Mouse (Mus musculus) adrenal gland, adult (tissue): ENCODE measurements at regions not wholly inside any gene's neighbourhood (a gene's known extent, or its start where the extent isn't known, plus 50 kb on each side); places are given as distances from the start of the nearest gene placed in this dataset.
A peak's percentile ranks its signal among the peaks of the same experiment; 100 is the strongest.

Experiments used
- DNase-seq, 2 experiments: peaks; one replicate each; pipeline ENCODE4 v3.0.0; 2022 to 2023; ENCODE audit warnings: low spot score in 1 of 2; ENCODE audit not compliant: inconsistent age in 2 of 2

DNA sequence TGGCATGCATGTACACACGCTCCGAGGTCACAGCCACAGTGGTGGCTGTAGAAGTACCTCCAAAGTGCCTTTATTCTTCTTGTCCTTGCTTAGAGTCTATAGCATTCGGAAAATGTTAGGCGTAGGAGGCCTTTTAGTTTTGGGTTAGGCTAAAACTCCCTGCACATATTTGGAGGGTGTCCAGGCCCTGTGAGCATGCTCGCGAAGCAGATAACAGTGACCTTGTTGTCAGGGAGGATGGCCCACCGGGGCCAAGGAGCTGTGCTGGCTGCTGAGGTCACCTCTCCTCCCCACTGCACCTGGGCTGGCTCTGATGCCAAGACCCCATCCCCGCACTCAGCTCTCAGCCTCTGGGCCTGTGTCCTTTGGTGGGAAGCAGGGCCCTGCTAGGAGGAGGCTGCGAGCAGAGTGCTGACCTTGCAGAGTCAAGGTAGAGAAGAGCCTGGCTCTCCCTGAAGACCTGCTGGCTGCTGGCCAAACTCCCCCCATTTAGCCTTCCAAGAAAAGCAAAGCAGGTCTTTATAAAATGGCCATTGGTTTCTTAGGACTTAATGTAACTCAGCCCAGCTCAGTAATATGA, 186.9 kb downstream of the Tdh start:
- DNase-seq, result peak; percentile 15 to 61
